Mouse (Mus musculus) myocyte (in vitro differentiated cells): ENCODE results near the gene Actr5.

Experiments used
- CEBPB ChIP-seq: IDR thresholded peaks from 2 replicates; pipeline ENCODE4 v1.6.1; 2011; ENCODE audit warnings: mild to moderate bottlenecking, moderate library complexity; ENCODE audit not compliant: poor library complexity, insufficient read depth, severe bottlenecking
- E2F4 ChIP-seq: IDR thresholded peaks from one replicate; pipeline ENCODE4 v1.6.1; 2011; ENCODE audit warnings: mild to moderate bottlenecking, control low read depth, moderate library complexity; ENCODE audit not compliant: insufficient read depth
- MAX ChIP-seq: IDR thresholded peaks from one replicate; pipeline ENCODE4 v1.6.1; 2011; ENCODE audit warnings: low read depth, mild to moderate bottlenecking, control low read depth
- MYOD1 ChIP-seq, 3 experiments: IDR thresholded peaks; one replicate each; pipeline ENCODE4 v1.6.1; 2011; ENCODE audit warnings: control low read depth in 2 of 3, low read depth in 2 of 3, mild to moderate bottlenecking in 2 of 3, moderate library complexity in 1 of 3; ENCODE audit not compliant: insufficient read length in 2 of 3, control insufficient read depth in 1 of 3
- MYOG ChIP-seq, 3 experiments: IDR thresholded peaks; one replicate each; pipeline ENCODE4 v1.6.1; 2011; ENCODE audit warnings: control low read depth in 2 of 3, low read depth in 2 of 3, mild to moderate bottlenecking in 2 of 3; ENCODE audit not compliant: insufficient read length in 2 of 3, control insufficient read depth in 1 of 3, insufficient read depth in 1 of 3
- POLR2A ChIP-seq: IDR thresholded peaks from one replicate; pipeline ENCODE4 v1.6.1; 2011; ENCODE audit warnings: low read depth, mild to moderate bottlenecking, control low read depth, moderate library complexity; ENCODE audit not compliant: insufficient read length
- POLR2AphosphoS2 ChIP-seq: IDR thresholded peaks from one replicate; pipeline ENCODE4 v1.6.1; 2011; ENCODE audit warnings: low read depth, control low read depth; ENCODE audit not compliant: insufficient read length
- SRF ChIP-seq: IDR thresholded peaks from one replicate; pipeline ENCODE4 v1.6.1; 2011; ENCODE audit warnings: low read depth; ENCODE audit not compliant: control insufficient read depth, insufficient read length
- TCF12 ChIP-seq: IDR thresholded peaks from one replicate; pipeline ENCODE4 v1.6.1; 2011; ENCODE audit warnings: mild to moderate bottlenecking, control low read depth; ENCODE audit not compliant: poor library complexity, insufficient read depth, severe bottlenecking
- TCF3 ChIP-seq: IDR thresholded peaks from one replicate; pipeline ENCODE4 v1.6.1; 2011; ENCODE audit warnings: low read depth, control low read depth; ENCODE audit not compliant: insufficient read length
- USF1 ChIP-seq: IDR thresholded peaks from one replicate; pipeline ENCODE4 v1.6.1; 2011; ENCODE audit warnings: low read depth, mild to moderate bottlenecking, control low read depth, moderate library complexity

DNA sequence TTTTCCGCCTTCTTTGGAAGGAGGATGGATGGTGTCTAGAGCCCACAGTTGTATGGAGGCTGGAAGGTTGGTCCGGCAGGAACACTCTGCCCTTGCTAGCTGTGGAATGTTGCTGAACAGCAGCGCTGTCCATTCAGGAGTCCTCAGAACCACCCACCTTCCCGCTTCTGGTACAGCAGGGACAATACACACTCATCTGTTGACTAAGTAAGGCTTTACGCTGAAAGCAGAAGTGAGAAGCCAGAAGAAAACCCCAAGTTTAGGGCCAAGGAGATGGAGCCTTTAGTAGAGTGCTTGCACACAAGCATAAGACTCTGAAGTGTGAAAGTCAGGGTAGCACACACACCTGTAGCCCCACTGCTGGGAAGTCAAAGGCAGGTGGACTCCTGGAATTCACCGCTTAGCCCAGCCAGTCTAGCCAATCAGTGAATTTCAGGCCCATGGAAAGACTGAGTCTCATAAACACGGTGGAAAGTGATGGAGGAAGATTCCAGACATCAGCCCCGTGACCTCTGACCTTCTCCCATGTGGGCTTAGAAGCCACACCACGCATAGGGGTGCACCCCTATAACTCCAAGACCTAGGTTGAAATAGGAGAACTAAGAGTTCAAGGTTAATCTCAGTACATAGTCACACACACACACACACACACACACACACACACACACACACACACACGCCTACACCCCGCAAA lies 57.8 kb downstream of the Actr5 start:
- TF ChIP-seq MYOG (IDR thresholded peaks at IDR 0.05; ENCODE audit: control insufficient read depth in 1 of 3, insufficient read depth in 1 of 3, insufficient read length in 2 of 3, low read depth in 2 of 3) (no peak), MAX (no peak), E2F4 (no peak), POLR2A (no peak), TCF3 (no peak), MYOD1 (IDR thresholded peaks at IDR 0.05; ENCODE audit: control insufficient read depth in 1 of 3, insufficient read length in 2 of 3, low read depth in 2 of 3) (no peak), CEBPB (no peak), TCF12 (no peak), POLR2AphosphoS2 (no peak), USF1 (no peak), SRF (no peak)
